Mouse (Mus musculus): ENCODE measurements around the gene Auts2.

DNA sequence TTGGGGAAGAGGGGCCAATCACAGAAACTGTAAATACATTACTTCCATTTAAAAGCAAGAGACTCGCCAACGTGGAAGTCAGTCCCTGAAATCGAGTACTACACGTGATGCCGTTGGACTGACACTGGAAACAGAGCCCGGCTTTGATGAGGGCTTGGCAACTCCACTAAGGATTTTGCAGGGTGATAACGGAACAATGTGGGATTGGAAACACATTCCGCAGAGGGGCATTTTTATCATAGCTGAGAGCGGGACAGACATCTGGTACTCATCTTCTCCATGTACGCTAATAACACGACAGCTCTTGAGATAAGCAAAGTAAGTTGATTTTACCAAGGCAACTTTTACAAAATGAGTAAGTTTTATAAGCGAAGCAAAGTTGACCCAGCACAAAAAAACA is 514.1 kb downstream of the Auts2 start:
- no peak for TF ChIP-seq CTCF (IDR thresholded peaks at IDR 0.05; ENCODE audit: low read depth)
- no peak for TF ChIP-seq EP300 (IDR thresholded peaks at IDR 0.05; ENCODE audit: low read depth)
